Mouse (Mus musculus) forebrain, embryonic 12.5 days (tissue): ENCODE measurements at regions not wholly inside any gene's neighbourhood (a gene's known extent, or its start where the extent isn't known, plus 50 kb on each side); places are given as distances from the start of the nearest gene placed in this dataset.
"Not testable (repeated sequence)": the region's sequence is repeated elsewhere in the genome, so short reads cannot be mapped to it uniquely, and the experiment has no call there.

ENCODE experiments used
- ATAC-seq: fragments of 200-750 bp; cut with Nextera tagmentation; 2 replicates; pipeline ENCODE4 v1.8.0; 2017; ENCODE audit warnings: moderate TSS enrichment; ENCODE audit not compliant: low FRiP score
- H3K27ac ChIP-seq: fragments of 300-500 bp; sonication (generic); 2 replicates; pipeline ENCODE4 v1.5.1; 2016; ENCODE audit warnings: mild to moderate bottlenecking
- H3K27me3 ChIP-seq: fragments of 300-500 bp; sonication (generic); 2 replicates; pipeline ENCODE4 v1.6.1; 2016; ENCODE audit warnings: mild to moderate bottlenecking
- H3K36me3 ChIP-seq: fragments of 300-500 bp; sonication (generic); replicated peaks from 2 replicates; pipeline ENCODE4 v1.6.1; 2016; ENCODE audit warnings: mild to moderate bottlenecking
- H3K4me1 ChIP-seq: fragments of 300-500 bp; sonication (generic); 2 replicates; pipeline ENCODE4 v1.6.1; 2016
- H3K4me2 ChIP-seq: fragments of 300-500 bp; sonication (generic); 2 replicates; pipeline ENCODE4 v1.6.1; 2016; ENCODE audit warnings: mild to moderate bottlenecking, moderate library complexity
- H3K4me3 ChIP-seq: fragments of 300-500 bp; sonication (generic); replicated peaks from 2 replicates; pipeline ENCODE4 v1.5.1; 2016; ENCODE audit warnings: mild to moderate bottlenecking
- H3K9ac ChIP-seq: fragments of 300-500 bp; sonication (generic); 2 replicates; pipeline ENCODE4 v1.6.1; 2016; ENCODE audit warnings: mild to moderate bottlenecking
- H3K9me3 ChIP-seq: fragments of 300-500 bp; sonication (generic); 2 replicates; pipeline ENCODE4 v1.6.1; 2016
- WGBS: fragments of 180-500 bp; shearing (Covaris S2); methylation state at CpG from one replicate; pipeline ENCODE4 v1.1.7; 2016; 5-methylcytosine and 5-hydroxymethylcytosine counted together

- ATAC-seq: peak; percentile 69; the same call in 1 of the 2 replicates
- Histone ChIP-seq H3K4me1 (no peaks in the 10 kb centered on the region), H3K36me3 (no peaks in the 10 kb centered on the region), H3K4me2 (no peak overlapping the region), H3K9ac (no peak overlapping the region), H3K4me3 (no peak overlapping the region), H3K27me3 (no peaks in the 10 kb centered on the region), H3K9me3 (no peaks in the 10 kb centered on the region), H3K27ac (no peak overlapping the region)
- WGBS: 41% methylated on average over 11 of the region's 11 CpGs
Measured at GRCm38 (mm10) chr6:22493632-22494260, 137.7 kb upstream of the Fam3c start.

DNA sequence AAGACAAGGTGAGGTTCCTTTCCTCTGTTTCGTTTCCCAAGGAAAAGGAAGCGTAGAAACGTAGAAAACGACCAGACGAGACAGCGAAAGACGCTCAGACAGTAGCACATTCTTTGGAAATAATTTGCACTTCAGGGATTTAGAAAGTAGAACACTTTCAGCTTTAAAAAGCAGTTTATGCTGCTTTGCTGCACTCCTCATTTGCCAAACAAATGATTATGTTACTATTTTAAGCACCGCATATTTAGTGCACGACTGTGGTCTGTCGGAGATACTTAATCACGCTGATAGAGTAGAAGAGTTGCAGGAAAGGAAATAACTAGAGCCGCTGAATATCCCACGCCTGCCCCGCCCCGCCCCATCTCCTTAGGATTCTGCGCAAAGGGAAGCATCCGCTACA is 136.9 kb upstream of the Fam3c start:
- H3K4me2 ChIP-seq: no peak overlapping the region
- H3K9ac ChIP-seq: no peak overlapping the region
- H3K4me1 ChIP-seq: no peaks in the 10 kb centered on the region
- H3K9me3 ChIP-seq: no peaks in the 10 kb centered on the region
- no peak overlapping the region for H3K27ac ChIP-seq
- H3K4me3 ChIP-seq: no peak overlapping the region
- no peak for ATAC-seq
- no peaks in the 10 kb centered on the region for H3K27me3 ChIP-seq
- H3K36me3 ChIP-seq: no peaks in the 10 kb centered on the region
- 90% methylated on average over 17 of the region's 17 CpGs for WGBS

DNA sequence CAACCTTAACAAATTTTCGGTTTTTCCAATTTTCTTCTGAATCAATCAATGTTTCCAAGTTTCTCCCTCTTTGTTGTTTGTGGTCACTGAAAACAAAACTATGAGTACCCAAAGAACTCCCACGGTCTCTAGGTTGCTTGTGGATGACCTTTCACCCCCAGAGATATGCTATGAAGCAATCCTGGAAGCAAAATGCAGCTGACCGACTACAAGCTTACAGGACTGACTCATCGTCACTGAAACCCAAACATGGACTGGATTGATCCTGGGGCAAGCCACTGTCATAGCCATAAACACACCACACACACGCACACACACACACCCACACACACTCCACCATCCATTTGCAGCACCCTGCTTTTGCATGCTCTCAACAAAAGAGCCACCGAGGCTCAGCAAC is 134.7 kb upstream of the Fam3c start:
- Histone ChIP-seq H3K4me2 (no peak overlapping the region), H3K36me3 (no peaks in the 10 kb centered on the region), H3K27ac (no peak overlapping the region), H3K4me3 (no peak overlapping the region), H3K27me3 (no peaks in the 10 kb centered on the region), H3K9ac (no peak overlapping the region), H3K9me3 (no peaks in the 10 kb centered on the region), H3K4me1 (no peaks in the 10 kb centered on the region)
- ATAC-seq: no peak
- WGBS: 86% methylated on average over 6 of the region's 6 CpGs

GRCm38 (mm10) chr6:22487467-22487866 is 131.4 kb upstream of the Fam3c start:
- Histone ChIP-seq H3K27ac (no peak overlapping the region), H3K4me1 (no peaks in the 10 kb centered on the region), H3K27me3 (no peaks in the 10 kb centered on the region), H3K4me2 (no peak overlapping the region), H3K9ac (no peak overlapping the region), H3K4me3 (no peak overlapping the region), H3K9me3 (no peaks in the 10 kb centered on the region), H3K36me3 (no peaks in the 10 kb centered on the region)
- 86% methylated on average over 3 of the region's 3 CpGs for WGBS
- ATAC-seq: no peak

- no peaks in the 10 kb centered on the region for H3K4me1 ChIP-seq
- no peaks in the 10 kb centered on the region for H3K9me3 ChIP-seq
- WGBS: 76% methylated on average over 11 of the region's 11 CpGs
- no peak overlapping the region for H3K27ac ChIP-seq
- no peaks in the 10 kb centered on the region for H3K36me3 ChIP-seq
- H3K4me2 ChIP-seq: no peak overlapping the region
- H3K4me3 ChIP-seq: no peak overlapping the region
- ATAC-seq: no peak
- H3K9ac ChIP-seq: no peak overlapping the region
- no peaks in the 10 kb centered on the region for H3K27me3 ChIP-seq
Measured at GRCm38 (mm10) chr6:22485828-22486518, 129.9 kb upstream of the Fam3c start.

DNA sequence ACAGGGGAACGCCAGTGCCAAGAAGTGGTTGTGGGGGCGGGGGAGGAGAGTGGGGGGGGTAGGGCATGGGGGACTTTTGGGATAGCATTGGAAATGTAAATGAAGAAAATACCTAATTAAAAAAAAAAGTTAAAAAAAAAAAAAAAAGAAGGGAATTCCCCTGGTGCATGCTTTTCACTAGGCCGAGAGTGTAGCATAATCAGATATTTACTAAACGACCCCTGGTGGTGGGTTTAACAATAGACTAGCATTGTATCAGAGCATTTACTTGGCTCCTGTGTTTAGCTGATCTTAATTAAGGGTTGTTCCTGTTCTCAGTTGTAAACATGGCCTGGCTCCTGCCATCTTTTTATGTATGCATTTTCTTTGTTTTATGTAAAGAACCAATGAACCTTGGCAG is 126.2 kb upstream of the Fam3c start:
- H3K27ac ChIP-seq, H3K9me3 ChIP-seq, H3K4me3 ChIP-seq, H3K36me3 ChIP-seq, H3K9ac ChIP-seq, H3K4me1 ChIP-seq, H3K4me2 ChIP-seq, H3K27me3 ChIP-seq, ATAC-seq: not testable (repeated sequence)
- 77% methylated on average over 4 of the region's 4 CpGs for WGBS

GRCm38 (mm10) chr6:22474604-22475003 is 118.6 kb upstream of the Fam3c start:
- no peaks in the 10 kb centered on the region for H3K36me3 ChIP-seq
- WGBS: 93% methylated on average over 4 of the region's 4 CpGs
- H3K4me2 ChIP-seq: no peak overlapping the region
- no peaks in the 10 kb centered on the region for H3K27me3 ChIP-seq
- H3K4me3 ChIP-seq: no peak overlapping the region
- no peaks in the 10 kb centered on the region for H3K4me1 ChIP-seq
- H3K9me3 ChIP-seq: no peaks in the 10 kb centered on the region
- no peak for ATAC-seq
- no peak overlapping the region for H3K9ac ChIP-seq
- no peak overlapping the region for H3K27ac ChIP-seq

DNA sequence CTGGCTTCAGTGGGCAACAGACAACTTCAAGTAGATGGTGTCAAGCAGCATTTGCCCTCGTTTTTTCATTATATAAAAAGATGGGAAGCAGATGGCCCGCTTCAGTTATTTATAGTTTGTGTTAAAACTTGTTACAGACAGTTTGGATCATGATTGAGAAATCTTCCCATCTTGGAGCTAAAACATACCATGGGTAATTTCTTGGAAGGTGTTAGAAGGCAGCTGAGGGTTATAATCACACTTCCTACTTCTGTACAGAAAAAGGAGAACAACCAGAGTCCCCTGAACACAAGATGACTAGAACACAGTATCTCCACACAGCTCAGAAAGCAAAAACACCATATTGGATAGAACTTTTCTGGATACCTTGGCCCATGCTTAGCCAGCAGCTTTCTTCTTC is 118.0 kb upstream of the Fam3c start:
- 86% methylated on average over 2 of the region's 2 CpGs for WGBS
- Histone ChIP-seq H3K27me3 (no peaks in the 10 kb centered on the region), H3K36me3 (no peaks in the 10 kb centered on the region), H3K4me3 (no peak overlapping the region), H3K9ac (no peak overlapping the region), H3K27ac (no peak overlapping the region), H3K9me3 (no peaks in the 10 kb centered on the region), H3K4me2 (no peak overlapping the region), H3K4me1 (no peaks in the 10 kb centered on the region)
- ATAC-seq: no peak

- WGBS: 89% methylated on average over 5 of the region's 5 CpGs
- H3K27me3 ChIP-seq: not testable (repeated sequence)
Measured at GRCm38 (mm10) chr6:22472400-22472799, 116.4 kb upstream of the Fam3c start.

GRCm38 (mm10) chr6:22467334-22467993 is 111.4 kb upstream of the Fam3c start:
- H3K4me2 ChIP-seq: no peak overlapping the region
- H3K9me3 ChIP-seq: no peaks in the 10 kb centered on the region
- no peaks in the 10 kb centered on the region for H3K4me1 ChIP-seq
- no peak overlapping the region for H3K4me3 ChIP-seq
- H3K27me3 ChIP-seq: no peaks in the 10 kb centered on the region
- no peak overlapping the region for H3K27ac ChIP-seq
- ATAC-seq: no peak
- WGBS: 89% methylated on average over 11 of the region's 11 CpGs
- no peaks in the 10 kb centered on the region for H3K36me3 ChIP-seq
- H3K9ac ChIP-seq: no peak overlapping the region

More at GRCm38 (mm10) chr6:22472400-22472799, 116.4 kb upstream of the Fam3c start:
- not testable (repeated sequence) for H3K4me2 ChIP-seq, H3K4me1 ChIP-seq, H3K27ac ChIP-seq, H3K4me3 ChIP-seq, H3K9me3 ChIP-seq, H3K9ac ChIP-seq, ATAC-seq, H3K36me3 ChIP-seq

- ATAC-seq: no peak
- no peaks in the 10 kb centered on the region for H3K9me3 ChIP-seq
- no peak overlapping the region for H3K4me3 ChIP-seq
- no peak overlapping the region for H3K9ac ChIP-seq
- H3K36me3 ChIP-seq: no peaks in the 10 kb centered on the region
- H3K4me1 ChIP-seq: no peaks in the 10 kb centered on the region
- H3K27ac ChIP-seq: no peak overlapping the region
- 91% methylated on average over 1 of the region's 1 CpGs for WGBS
- no peak overlapping the region for H3K4me2 ChIP-seq
- no peaks in the 10 kb centered on the region for H3K27me3 ChIP-seq
Measured at GRCm38 (mm10) chr6:22465926-22466325, 109.9 kb upstream of the Fam3c start.

- Histone ChIP-seq H3K4me3 (no peak overlapping the region), H3K4me1 (no peaks in the 10 kb centered on the region), H3K27ac (no peak overlapping the region), H3K4me2 (no peak overlapping the region), H3K36me3 (no peaks in the 10 kb centered on the region), H3K27me3 (no peaks in the 10 kb centered on the region), H3K9me3 (no peaks in the 10 kb centered on the region), H3K9ac (no peak overlapping the region)
- no peak for ATAC-seq
- 93% methylated on average over 7 of the region's 7 CpGs for WGBS
Measured at GRCm38 (mm10) chr6:22459440-22460016, 103.5 kb upstream of the Fam3c start.
